Mouse (Mus musculus) right cerebral cortex, adult 18-20 months (tissue): ENCODE data around the gene Cxcl13.

Experiments used
- DNase-seq: peaks from one replicate; pipeline ENCODE4 v3.0.0; 2022; ENCODE audit warnings: mixed read lengths

Cxcl13 gene

DNA sequence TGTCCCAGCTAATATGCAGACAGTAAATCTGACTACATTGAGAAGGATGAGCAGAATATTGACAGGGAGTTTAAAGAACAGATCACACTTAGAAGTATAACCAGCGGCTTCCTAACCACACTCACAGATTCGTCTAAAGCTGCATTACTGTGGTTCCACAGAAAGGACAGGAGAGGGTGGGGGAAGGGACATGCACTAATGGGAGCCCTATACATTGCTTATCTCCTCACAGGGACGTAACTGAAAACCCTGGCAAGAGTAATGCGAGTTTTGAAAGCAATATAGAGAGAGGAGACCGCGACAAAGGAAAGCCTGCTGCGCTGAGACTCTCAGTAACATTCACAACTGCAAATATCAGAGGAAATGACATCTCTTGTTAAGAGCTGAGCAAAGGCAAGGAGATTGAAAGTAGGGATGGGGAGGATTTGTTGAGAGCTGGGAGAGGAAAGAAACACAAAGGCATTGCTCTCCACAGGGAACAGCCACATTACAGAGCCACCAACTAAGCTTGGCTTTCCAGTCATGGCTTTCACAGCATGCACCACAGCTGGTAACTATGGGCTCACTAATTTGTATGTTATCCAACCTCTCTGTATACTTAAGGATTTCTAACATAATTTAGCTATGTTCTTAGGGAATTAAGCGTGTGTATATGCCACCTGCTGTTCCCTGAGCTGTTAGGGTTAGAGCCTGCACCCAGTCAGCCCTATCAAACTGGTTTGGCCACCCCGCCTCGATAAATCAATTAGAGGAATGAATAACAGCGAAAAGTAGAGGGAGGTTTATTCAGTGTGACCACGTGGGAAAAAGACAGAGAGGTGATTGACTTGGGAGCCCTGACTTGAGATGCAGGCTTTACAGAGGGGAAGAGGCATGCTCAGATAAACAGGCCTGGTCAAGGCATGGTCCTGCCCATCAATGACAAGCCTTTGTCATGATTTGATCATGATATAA, 34.9 kb downstream of the Cxcl13 start:
- no peak for DNase-seq

DNA sequence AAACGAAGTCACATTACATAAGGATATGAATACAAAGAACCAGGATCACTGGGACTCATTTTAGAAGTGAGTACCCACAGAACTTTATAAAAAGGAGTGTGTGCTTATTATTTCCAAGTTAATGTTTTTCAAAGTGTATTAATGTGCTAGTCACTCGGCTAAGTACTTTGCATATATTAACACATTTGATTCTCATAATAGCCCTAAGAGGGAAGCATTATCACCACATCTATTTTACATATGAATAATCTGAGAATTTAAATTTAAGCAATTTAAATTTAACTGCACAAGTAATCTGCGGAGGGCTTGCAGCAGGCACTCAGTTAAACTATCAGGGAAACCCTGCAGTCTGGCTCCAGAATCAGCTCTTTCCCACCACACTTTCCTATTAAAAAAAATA, 40.5 kb downstream of the Cxcl13 start:
- no peak for DNase-seq

DNA sequence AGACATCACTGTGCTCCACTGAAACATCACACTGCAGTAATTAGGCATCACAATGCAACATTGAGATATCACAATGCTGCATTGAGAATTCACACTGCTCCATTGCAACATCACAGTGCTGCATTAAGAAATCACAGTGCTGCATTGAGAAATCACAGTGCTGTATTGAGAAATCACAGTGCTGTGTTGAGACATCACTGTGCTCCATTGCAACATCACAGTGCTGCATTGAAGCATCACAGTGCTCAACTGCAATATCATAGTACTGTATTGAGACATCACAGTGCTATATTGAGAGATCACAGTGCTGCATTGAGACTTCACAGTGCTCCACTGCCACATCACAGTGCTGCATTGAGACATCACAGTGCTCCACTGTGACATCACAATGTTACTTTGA, 46.6 kb downstream of the Cxcl13 start:
- DNase-seq, result no peak

GRCm38 (mm10) chr5:96008274-96008842, 51.6 kb downstream of the Cxcl13 start:
- no peak for DNase-seq

DNA sequence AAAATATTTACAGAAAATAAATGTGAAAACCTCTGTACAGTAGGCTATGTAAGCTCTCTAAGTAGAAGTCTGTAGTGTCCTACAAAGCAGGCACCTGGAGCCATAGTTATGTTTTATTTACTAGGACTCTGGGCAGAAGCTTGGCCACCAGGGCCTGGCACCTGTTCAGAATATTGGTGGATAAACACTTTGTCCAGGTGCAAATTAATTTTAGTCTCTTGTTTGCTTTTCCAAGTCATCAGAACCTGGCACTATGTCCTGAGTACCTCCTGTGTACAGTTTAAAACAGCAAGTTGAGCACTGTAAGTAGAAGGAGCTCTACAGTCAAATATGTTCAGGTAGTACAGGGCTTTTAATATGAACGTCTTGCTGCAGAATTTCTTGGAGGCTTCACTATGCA, 52.3 kb downstream of the Cxcl13 start:
- no peak for DNase-seq
